Mouse (Mus musculus): Measurements from ENCODE around the gene Nxnl1. TPM values are rescaled to one million over a fixed set of nuclear protein-coding genes. Genes with fewer than 3 reads are reported as not detected.

Nxnl1 gene
- polyA plus RNA-seq, 1 experiment from 2014 or later = not detected

- 90% methylated on average over 4 of the region's 4 CpGs for WGBS
- Histone ChIP-seq H3K9me3 (replicated peaks) (no peaks in the 10 kb centered on the region), H3K36me3 (ENCODE audit: poor library complexity, severe bottlenecking) (no peaks in the 10 kb centered on the region), H3K27ac (no peak overlapping the region), H3K4me2 (no peak overlapping the region), H3K4me1 (peaks cover 20% of the 10 kb centered on the region), H3K27me3 (peaks cover 52% of the 10 kb centered on the region), H3K9ac (no peak overlapping the region), H3K4me3 (no peak overlapping the region)
- no peak for ATAC-seq
Observed at GRCm38 (mm10) chr8:71563992-71564391, 2.4 kb downstream of the Nxnl1 start.

GRCm38 (mm10) chr8:71562751-71563150, 3.6 kb downstream of the Nxnl1 start:
- Histone ChIP-seq H3K4me2 (peak overlapping the region; percentile 53), H3K9me3 (replicated peaks) (no peaks in the 10 kb centered on the region), H3K4me1 (peaks cover 20% of the 10 kb centered on the region), H3K9ac (peak overlapping the region; percentile 30; the same call in 1 of the 2 replicates), H3K27ac (no peak overlapping the region), H3K36me3 (ENCODE audit: poor library complexity, severe bottlenecking) (no peaks in the 10 kb centered on the region), H3K4me3 (peak overlapping the region; percentile 28), H3K27me3 (peaks cover 64% of the 10 kb centered on the region)
- WGBS = under 1% methylated on average over 33 of the region's 33 CpGs
- peak; percentile 60; the same call in 1 of the 2 replicates for ATAC-seq

- Histone ChIP-seq H3K9ac (no peak overlapping the region), H3K36me3 (ENCODE audit: poor library complexity, severe bottlenecking) (no peaks in the 10 kb centered on the region), H3K27ac (no peak overlapping the region), H3K4me1 (peaks cover 20% of the 10 kb centered on the region), H3K27me3 (peaks cover 78% of the 10 kb centered on the region), H3K4me2 (no peak overlapping the region), H3K9me3 (replicated peaks) (no peaks in the 10 kb centered on the region), H3K4me3 (no peak overlapping the region)
- 2% methylated on average over 15 of the region's 15 CpGs for WGBS
- peak; percentile 50; the same call in 1 of the 2 replicates for ATAC-seq
Observed at GRCm38 (mm10) chr8:71561401-71561800, 5.0 kb downstream of the Nxnl1 start.

- Histone ChIP-seq H3K27ac (no peak overlapping the region), H3K27me3 (peaks cover 83% of the 10 kb centered on the region), H3K9ac (no peak overlapping the region), H3K36me3 (ENCODE audit: poor library complexity, severe bottlenecking) (no peaks in the 10 kb centered on the region), H3K4me1 (peaks cover 20% of the 10 kb centered on the region), H3K9me3 (replicated peaks) (no peaks in the 10 kb centered on the region), H3K4me3 (no peak overlapping the region), H3K4me2 (no peak overlapping the region)
- WGBS = 90% methylated on average over 5 of the region's 5 CpGs
- ATAC-seq = no peak
Observed at GRCm38 (mm10) chr8:71560765-71561164, 5.6 kb downstream of the Nxnl1 start.

- no peak for ATAC-seq
- no peaks in the 10 kb centered on the region for H3K36me3 ChIP-seq (ENCODE audit: poor library complexity, severe bottlenecking)
- H3K27me3 ChIP-seq = peaks cover 86% of the 10 kb centered on the region
- no peak overlapping the region for H3K27ac ChIP-seq
- no peaks in the 10 kb centered on the region for H3K9me3 ChIP-seq (replicated peaks)
- peaks cover 20% of the 10 kb centered on the region for H3K4me1 ChIP-seq
- WGBS = 76% methylated on average over 3 of the region's 3 CpGs
- H3K9ac ChIP-seq = no peak overlapping the region
- no peak overlapping the region for H3K4me2 ChIP-seq
- no peak overlapping the region for H3K4me3 ChIP-seq
Observed at GRCm38 (mm10) chr8:71560071-71560470, 6.3 kb downstream of the Nxnl1 start.

DNA sequence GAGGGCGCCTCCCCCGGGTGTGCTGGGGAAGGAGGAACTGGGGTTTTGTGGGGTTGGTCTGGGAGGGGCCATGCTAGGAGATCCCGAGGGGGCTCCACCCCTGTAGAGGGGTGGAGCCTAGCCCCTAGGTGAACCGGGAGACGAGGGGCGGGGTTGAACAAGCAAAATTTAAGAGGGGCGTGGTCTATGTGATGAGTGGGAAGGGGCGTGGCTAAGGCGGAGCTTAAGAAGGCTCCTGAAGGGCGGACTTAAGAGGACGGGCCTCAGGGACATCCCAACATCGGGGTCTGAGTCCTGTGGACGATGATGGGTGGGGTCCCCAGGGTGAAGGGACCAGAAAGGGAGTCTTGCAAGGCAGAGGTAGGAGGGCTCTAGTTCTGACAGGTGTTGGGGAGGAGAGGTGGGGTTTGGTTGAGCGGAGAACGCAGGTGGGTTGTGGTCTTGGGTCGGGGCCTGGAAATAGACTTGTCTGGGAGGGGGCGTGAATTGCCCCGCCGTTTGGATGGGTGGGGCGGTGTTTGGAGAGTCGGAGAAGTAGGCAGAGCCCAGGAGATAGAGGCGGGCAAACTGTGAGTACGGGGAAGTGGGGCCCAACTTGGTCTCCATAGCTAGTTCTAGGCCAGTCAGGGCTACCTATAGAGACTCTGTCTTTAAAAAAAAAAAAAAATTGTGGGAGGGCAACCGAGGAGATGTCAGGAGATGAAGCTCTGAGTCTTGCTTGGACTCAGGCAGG, 7.3 kb downstream of the Nxnl1 start:
- H3K4me2 ChIP-seq = peak overlapping the region; percentile 52
- ATAC-seq = 0 out of 2 replicates have a peak, but pooled peaks have one; percentile 25
- H3K9ac ChIP-seq = no peak overlapping the region
- H3K36me3 ChIP-seq (ENCODE audit: poor library complexity, severe bottlenecking) = no peaks in the 10 kb centered on the region
- no peaks in the 10 kb centered on the region for H3K9me3 ChIP-seq (replicated peaks)
- WGBS = 3% methylated on average over 24 of the region's 24 CpGs
- H3K4me3 ChIP-seq = peak overlapping the region; percentile 28
- H3K27me3 ChIP-seq = peaks cover 91% of the 10 kb centered on the region
- H3K4me1 ChIP-seq = peaks cover 20% of the 10 kb centered on the region
- no peak overlapping the region for H3K27ac ChIP-seq

GRCm38 (mm10) chr8:71558071-71558957, 8.1 kb downstream of the Nxnl1 start, which contains the start of gene Tmem221:
Gene Tmem221, minus strand, starts transcription at chr8:71558871.
- peak within 1 kb of the TSS; percentile 52 for H3K4me2 ChIP-seq
- H3K9me3 ChIP-seq (replicated peaks) = no peaks in the 10 kb centered on the region
- H3K27ac ChIP-seq = no peak within 1 kb of the TSS
- ATAC-seq = no peak
- WGBS = 5% methylated on average over 65 of the region's 70 CpGs
- peak within 1 kb of the TSS; percentile 28 for H3K4me3 ChIP-seq
- H3K4me1 ChIP-seq = peaks cover 20% of the 10 kb centered on the region
- no peaks in the 10 kb centered on the region for H3K36me3 ChIP-seq (ENCODE audit: poor library complexity, severe bottlenecking)
- peak within 1 kb of the TSS; percentile 6; the same call in 1 of the 2 replicates for H3K9ac ChIP-seq
- H3K27me3 ChIP-seq = peaks cover 87% of the 10 kb centered on the region

DNA sequence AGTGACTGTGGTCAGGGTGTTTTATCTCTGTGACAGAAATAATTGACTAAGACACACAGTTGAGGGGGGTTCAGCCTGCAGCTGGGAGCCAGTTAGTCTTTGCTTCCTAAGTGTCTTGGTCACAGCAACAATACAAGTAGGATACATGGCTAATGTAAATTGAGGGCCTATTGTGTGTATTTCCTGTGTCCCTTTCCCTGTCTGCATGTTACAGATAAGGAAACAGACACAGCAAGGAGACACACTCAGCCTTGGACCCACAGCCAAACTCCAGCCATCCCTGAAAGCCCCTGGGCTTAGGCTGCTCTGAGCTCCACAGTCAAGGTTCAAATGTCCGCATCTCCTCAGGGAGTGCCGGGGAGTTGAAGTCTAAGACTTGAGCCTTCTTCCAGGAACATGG, 11.8 kb downstream of the Nxnl1 start:
- Histone ChIP-seq H3K9me3 (replicated peaks) (no peaks in the 10 kb centered on the region), H3K4me3 (no peak overlapping the region), H3K27ac (no peak overlapping the region), H3K4me1 (peaks cover 11% of the 10 kb centered on the region), H3K27me3 (peaks cover 51% of the 10 kb centered on the region), H3K4me2 (no peak overlapping the region), H3K9ac (no peak overlapping the region), H3K36me3 (ENCODE audit: poor library complexity, severe bottlenecking) (no peaks in the 10 kb centered on the region)
- WGBS = 91% methylated on average over 2 of the region's 2 CpGs
- ATAC-seq = no peak

- Histone ChIP-seq H3K27me3 (peaks cover 44% of the 10 kb centered on the region), H3K9me3 (replicated peaks) (no peaks in the 10 kb centered on the region), H3K4me1 (peaks cover 9% of the 10 kb centered on the region), H3K9ac (no peak overlapping the region), H3K27ac (no peak overlapping the region), H3K4me2 (no peak overlapping the region), H3K36me3 (ENCODE audit: poor library complexity, severe bottlenecking) (no peaks in the 10 kb centered on the region), H3K4me3 (no peak overlapping the region)
- 66% methylated on average over 6 of the region's 6 CpGs for WGBS
- ATAC-seq = no peak
Observed at GRCm38 (mm10) chr8:71554001-71554400, 12.4 kb downstream of the Nxnl1 start.

GRCm38 (mm10) chr8:71552770-71553169, 13.6 kb downstream of the Nxnl1 start:
- no peak for ATAC-seq
- WGBS = 73% methylated on average over 6 of the region's 6 CpGs
- H3K36me3 ChIP-seq (ENCODE audit: poor library complexity, severe bottlenecking) = peaks cover 8% of the 10 kb centered on the region
- H3K27ac ChIP-seq = no peak overlapping the region
- H3K27me3 ChIP-seq = peaks cover 32% of the 10 kb centered on the region
- H3K9me3 ChIP-seq (replicated peaks) = no peaks in the 10 kb centered on the region
- no peak overlapping the region for H3K9ac ChIP-seq
- H3K4me2 ChIP-seq = no peak overlapping the region
- no peak overlapping the region for H3K4me3 ChIP-seq
- no peaks in the 10 kb centered on the region for H3K4me1 ChIP-seq

DNA sequence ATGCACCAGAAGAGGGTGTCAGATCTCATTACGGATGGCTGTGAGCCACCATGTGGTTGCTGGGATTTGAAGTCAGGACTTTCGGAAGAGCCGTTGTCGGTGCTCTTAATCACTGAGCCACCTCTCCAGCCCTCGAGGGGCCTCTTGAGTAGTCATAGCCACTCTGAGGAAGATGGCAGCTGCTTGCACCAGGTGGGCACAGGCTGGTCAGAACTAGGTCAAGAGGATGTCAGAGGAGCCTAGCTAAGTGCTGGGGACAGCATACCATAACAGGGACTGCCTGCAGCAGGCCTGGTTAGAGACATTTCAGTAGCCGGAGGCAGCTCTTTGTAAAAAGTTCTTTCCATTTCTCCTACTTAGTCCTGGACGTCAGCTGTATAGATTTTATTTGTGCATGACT, 15.6 kb downstream of the Nxnl1 start:
- H3K4me2 ChIP-seq = no peak overlapping the region
- no peaks in the 10 kb centered on the region for H3K4me1 ChIP-seq
- H3K9ac ChIP-seq = no peak overlapping the region
- no peak overlapping the region for H3K4me3 ChIP-seq
- 75% methylated on average over 7 of the region's 7 CpGs for WGBS
- H3K36me3 ChIP-seq (ENCODE audit: poor library complexity, severe bottlenecking) = peaks cover 27% of the 10 kb centered on the region
- peaks cover 12% of the 10 kb centered on the region for H3K27me3 ChIP-seq
- no peaks in the 10 kb centered on the region for H3K9me3 ChIP-seq (replicated peaks)
- ATAC-seq = no peak
- no peak overlapping the region for H3K27ac ChIP-seq

GRCm38 (mm10) chr8:71547590-71547989, 18.8 kb downstream of the Nxnl1 start:
- H3K4me3 ChIP-seq = no peak overlapping the region
- no peaks in the 10 kb centered on the region for H3K9me3 ChIP-seq (replicated peaks)
- no peak overlapping the region for H3K9ac ChIP-seq
- peaks cover 11% of the 10 kb centered on the region for H3K4me1 ChIP-seq
- ATAC-seq = no peak
- peaks cover 35% of the 10 kb centered on the region for H3K36me3 ChIP-seq (ENCODE audit: poor library complexity, severe bottlenecking)
- WGBS = 86% methylated on average over 7 of the region's 7 CpGs
- H3K27ac ChIP-seq = no peak overlapping the region
- no peaks in the 10 kb centered on the region for H3K27me3 ChIP-seq
- no peak overlapping the region for H3K4me2 ChIP-seq

Data from forebrain, embryonic 13.5 days (tissue).